Mouse (Mus musculus) hindbrain, embryonic 16.5 days (tissue): ENCODE results near the gene Dstn. TPM values are rescaled to one million over a fixed set of nuclear protein-coding genes. Genes with fewer than 3 reads are reported as not detected.

Experiments used
- ATAC-seq: fragments of 200-750 bp; cut with Nextera tagmentation; 2 replicates; pipeline ENCODE4 v1.8.0; 2017; ENCODE audit warnings: moderate TSS enrichment, moderate library complexity
- H3K27ac ChIP-seq: fragments of 300-500 bp; sonication (generic); 2 replicates; pipeline ENCODE4 v1.5.1; 2014; ENCODE audit warnings: low read depth, mild to moderate bottlenecking, control low read depth, low read length, moderate library complexity
- H3K27me3 ChIP-seq: fragments of 300-500 bp; sonication (generic); replicated peaks from 2 replicates; pipeline ENCODE4 v1.6.1; 2014; ENCODE audit warnings: low read length; ENCODE audit not compliant: control insufficient read depth, insufficient read depth
- H3K36me3 ChIP-seq: fragments of 300-500 bp; sonication (generic); 2 replicates; pipeline ENCODE4 v1.6.1; 2014; ENCODE audit warnings: mild to moderate bottlenecking, low read length, moderate library complexity, mixed read lengths; ENCODE audit not compliant: control insufficient read depth, insufficient read depth
- H3K4me1 ChIP-seq: fragments of 300-500 bp; sonication (generic); 2 replicates; pipeline ENCODE4 v1.6.1; 2014; ENCODE audit warnings: low read depth, low read length; ENCODE audit not compliant: control insufficient read depth, insufficient read depth
- H3K4me2 ChIP-seq: fragments of 300-500 bp; sonication (generic); 2 replicates; pipeline ENCODE4 v1.6.1; 2014; ENCODE audit warnings: mild to moderate bottlenecking, low read length, control low read depth, moderate library complexity
- H3K4me3 ChIP-seq: fragments of 300-500 bp; sonication (generic); 2 replicates; pipeline ENCODE4 v1.5.1; 2014; ENCODE audit warnings: mild to moderate bottlenecking, low read length, control low read depth, moderate library complexity
- H3K9ac ChIP-seq: fragments of 300-500 bp; sonication (generic); 2 replicates; pipeline ENCODE4 v1.6.1; 2014; ENCODE audit warnings: low read depth, mild to moderate bottlenecking, control low read depth, low read length, moderate library complexity
- H3K9me3 ChIP-seq: fragments of 300-500 bp; sonication (generic); 2 replicates; pipeline ENCODE4 v1.6.1; 2014; ENCODE audit warnings: mild to moderate bottlenecking, low read length, moderate library complexity; ENCODE audit not compliant: control insufficient read depth
- WGBS: fragments of 180-500 bp; shearing (Covaris S2); extraction: QIAGEN DNeasy Blood & Tissue Kit; methylation state at CpG from one replicate; pipeline ENCODE4 v1.1.7; 2014; 5-methylcytosine and 5-hydroxymethylcytosine counted together
- polyA plus RNA-seq: library from polyadenylated mRNA; unstranded; fragments of >200 nt; fragmentation: Nextera tagmentation; extraction: Ambion mirVana; gene quantifications from 2 replicates; pipeline ENCODE4 v1.2.1, GENCODE M21; 2015

Gene Dstn
- polyA plus RNA-seq, 1 experiment from 2014 or later, result 431 TPM

GRCm38 (mm10) chr2:143948416-143948815 lies 33.3 kb downstream of the Dstn start:
- Histone ChIP-seq H3K9ac (no peak overlapping the region), H3K4me1 (no peaks in the 10 kb centered on the region), H3K27ac (no peak overlapping the region), H3K4me3 (no peak overlapping the region), H3K9me3 (no peaks in the 10 kb centered on the region), H3K27me3 (no peaks in the 10 kb centered on the region), H3K36me3 (peaks cover 48% of the 10 kb centered on the region), H3K4me2 (no peak overlapping the region)
- WGBS, result 89% methylated on average over 4 of the region's 4 CpGs
- ATAC-seq, result no peak

DNA sequence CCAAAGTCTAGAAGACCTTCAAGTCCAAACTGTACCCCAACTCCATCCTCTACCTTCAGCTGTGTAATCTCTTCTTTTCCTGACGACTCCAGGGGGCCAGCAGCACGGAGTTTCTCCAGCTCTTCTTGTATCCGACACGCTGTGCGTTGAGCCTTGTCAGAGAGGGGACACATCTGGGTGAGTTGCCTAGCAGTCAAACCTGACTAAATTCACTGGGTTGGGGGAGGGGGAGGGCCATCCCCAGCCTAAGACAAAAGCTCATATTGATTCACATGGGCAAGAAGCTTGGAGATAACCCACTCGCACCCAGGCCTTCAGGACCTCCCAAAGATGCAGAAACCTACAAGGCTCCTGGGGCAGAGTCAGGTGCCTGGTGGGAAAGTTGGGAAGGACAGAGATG lies 34.1 kb downstream of the Dstn start:
- H3K4me3 ChIP-seq, result no peak overlapping the region
- H3K4me1 ChIP-seq, result no peaks in the 10 kb centered on the region
- no peak for ATAC-seq
- H3K9ac ChIP-seq, result no peak overlapping the region
- H3K27ac ChIP-seq, result no peak overlapping the region
- H3K27me3 ChIP-seq, result no peaks in the 10 kb centered on the region
- H3K9me3 ChIP-seq, result no peaks in the 10 kb centered on the region
- peaks cover 48% of the 10 kb centered on the region for H3K36me3 ChIP-seq
- 96% methylated on average over 6 of the region's 6 CpGs for WGBS
- no peak overlapping the region for H3K4me2 ChIP-seq

DNA sequence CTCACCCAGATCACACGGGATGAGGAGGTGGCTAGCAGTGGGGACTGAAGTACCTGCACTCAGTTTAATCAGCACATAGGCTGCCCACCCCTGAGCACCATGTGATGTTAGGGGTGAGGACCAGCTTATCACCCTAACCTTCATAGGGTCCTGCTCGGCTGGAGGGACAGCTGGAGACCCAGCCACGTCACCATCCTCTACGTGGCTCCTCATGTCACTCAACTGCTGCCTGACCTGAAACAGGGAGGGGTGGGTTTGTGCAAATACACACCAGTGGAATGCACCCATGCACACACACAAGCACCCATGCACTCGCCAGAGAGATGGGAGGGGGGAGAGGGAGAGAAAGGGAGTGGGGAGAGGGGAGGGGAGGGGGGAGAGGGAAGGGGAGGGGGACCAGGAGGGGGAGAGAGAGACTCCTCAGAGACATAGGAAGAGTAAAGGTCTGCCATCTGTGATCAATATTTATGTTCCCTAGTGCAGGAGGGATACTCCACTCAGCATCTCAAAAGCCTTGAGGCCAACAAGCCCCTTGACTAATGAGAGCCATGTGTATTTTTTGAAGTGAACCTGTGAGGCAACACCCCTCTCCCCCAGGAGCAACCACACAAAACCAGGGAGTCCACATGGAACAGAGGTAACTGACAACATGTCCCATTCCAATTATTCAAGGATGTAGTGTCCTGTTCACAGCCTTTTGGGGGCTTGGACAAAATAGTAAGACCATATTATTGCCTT lies 35.3 kb downstream of the Dstn start:
- Histone ChIP-seq H3K4me3 (no peak overlapping the region), H3K4me2 (no peak overlapping the region), H3K27ac (no peak overlapping the region), H3K36me3 (peaks cover 42% of the 10 kb centered on the region), H3K27me3 (no peaks in the 10 kb centered on the region), H3K9ac (no peak overlapping the region), H3K9me3 (no peaks in the 10 kb centered on the region), H3K4me1 (no peaks in the 10 kb centered on the region)
- 82% methylated on average over 5 of the region's 5 CpGs for WGBS
- ATAC-seq, result no peak

DNA sequence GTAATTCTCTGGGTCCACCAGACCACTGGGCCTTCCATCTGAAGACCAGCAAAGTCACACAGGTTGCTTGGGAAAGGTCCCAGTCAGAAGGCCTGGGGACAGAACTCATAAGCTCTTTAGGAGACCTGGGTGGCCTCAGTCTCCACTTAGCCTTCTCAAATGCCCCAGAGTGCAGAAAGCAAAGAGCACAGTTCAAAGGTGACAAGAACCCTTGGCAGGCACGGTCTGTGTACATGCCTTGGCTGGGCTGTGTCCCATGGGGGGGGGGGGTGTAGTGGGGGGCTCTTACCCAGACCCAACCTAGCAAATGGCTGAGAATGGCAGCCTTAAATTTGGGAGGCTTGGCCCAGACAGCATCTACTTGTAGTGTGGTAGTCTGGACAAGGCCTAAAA lies 35.9 kb downstream of the Dstn start:
- Histone ChIP-seq H3K36me3 (peaks cover 42% of the 10 kb centered on the region), H3K4me2 (no peak overlapping the region), H3K27ac (no peak overlapping the region), H3K9ac (no peak overlapping the region), H3K27me3 (no peaks in the 10 kb centered on the region), H3K4me1 (no peaks in the 10 kb centered on the region), H3K4me3 (no peak overlapping the region), H3K9me3 (no peaks in the 10 kb centered on the region)
- no peak for ATAC-seq
- WGBS, result 80% methylated on average over 1 of the region's 1 CpGs

- Histone ChIP-seq H3K27me3 (no peaks in the 10 kb centered on the region), H3K27ac (no peak overlapping the region), H3K9ac (no peak overlapping the region), H3K36me3 (peaks cover 43% of the 10 kb centered on the region), H3K4me1 (no peaks in the 10 kb centered on the region), H3K4me2 (no peak overlapping the region), H3K9me3 (no peaks in the 10 kb centered on the region), H3K4me3 (no peak overlapping the region)
- 85% methylated on average over 5 of the region's 5 CpGs for WGBS
- no peak for ATAC-seq
Observed at GRCm38 (mm10) chr2:143951546-143952315, 36.6 kb downstream of the Dstn start.

GRCm38 (mm10) chr2:143953944-143954343 lies 38.8 kb downstream of the Dstn start:
- Histone ChIP-seq H3K9me3 (no peaks in the 10 kb centered on the region), H3K4me2 (no peak overlapping the region), H3K27ac (no peak overlapping the region), H3K36me3 (peaks cover 33% of the 10 kb centered on the region), H3K27me3 (no peaks in the 10 kb centered on the region), H3K4me3 (no peak overlapping the region), H3K9ac (no peak overlapping the region), H3K4me1 (no peaks in the 10 kb centered on the region)
- 88% methylated on average over 4 of the region's 4 CpGs for WGBS
- ATAC-seq, result no peak

- ATAC-seq, result no peak
- H3K4me3 ChIP-seq, result no peak overlapping the region
- no peak overlapping the region for H3K27ac ChIP-seq
- 90% methylated on average over 4 of the region's 4 CpGs for WGBS
- H3K4me2 ChIP-seq, result no peak overlapping the region
- no peaks in the 10 kb centered on the region for H3K27me3 ChIP-seq
- H3K9ac ChIP-seq, result no peak overlapping the region
- no peaks in the 10 kb centered on the region for H3K9me3 ChIP-seq
- H3K36me3 ChIP-seq, result peaks cover 27% of the 10 kb centered on the region; the same call in 1 of the 2 replicates
- H3K4me1 ChIP-seq, result no peaks in the 10 kb centered on the region
Observed at GRCm38 (mm10) chr2:143955004-143955403, 39.9 kb downstream of the Dstn start.

- H3K27ac ChIP-seq, result no peak overlapping the region
- H3K4me1 ChIP-seq, result no peaks in the 10 kb centered on the region
- H3K9ac ChIP-seq, result no peak overlapping the region
- peaks cover 27% of the 10 kb centered on the region; the same call in 1 of the 2 replicates for H3K36me3 ChIP-seq
- no peak for ATAC-seq
- WGBS, result 95% methylated on average over 4 of the region's 4 CpGs
- no peak overlapping the region for H3K4me2 ChIP-seq
- no peaks in the 10 kb centered on the region for H3K27me3 ChIP-seq
- H3K9me3 ChIP-seq, result no peaks in the 10 kb centered on the region
- no peak overlapping the region for H3K4me3 ChIP-seq
Observed at GRCm38 (mm10) chr2:143955746-143956145, 40.6 kb downstream of the Dstn start.

DNA sequence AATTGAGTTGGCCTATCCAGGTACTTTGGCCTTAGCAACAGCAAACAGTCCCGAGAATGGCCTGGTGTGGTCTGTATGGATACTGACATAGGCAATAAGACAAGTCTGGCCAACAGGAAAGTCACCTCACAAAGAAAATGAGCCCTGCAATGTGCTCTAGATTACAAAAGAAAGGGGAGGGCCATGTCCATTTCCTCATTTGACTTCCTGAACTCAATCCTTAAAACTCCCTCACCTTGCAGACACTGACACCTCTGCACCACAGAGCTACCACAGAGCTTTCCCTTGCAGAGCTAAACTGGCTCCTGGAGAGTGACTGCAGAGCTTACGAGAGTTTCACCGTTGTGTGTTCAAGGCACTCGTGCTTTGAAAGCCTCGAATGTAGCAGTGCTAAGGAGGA lies 47.1 kb downstream of the Dstn start:
- H3K4me3 ChIP-seq, result no peak overlapping the region
- H3K36me3 ChIP-seq, result peaks cover 33% of the 10 kb centered on the region
- H3K4me1 ChIP-seq, result no peaks in the 10 kb centered on the region
- WGBS, result 99% methylated on average over 5 of the region's 5 CpGs
- H3K27me3 ChIP-seq, result no peaks in the 10 kb centered on the region
- no peak for ATAC-seq
- no peaks in the 10 kb centered on the region for H3K9me3 ChIP-seq
- H3K4me2 ChIP-seq, result no peak overlapping the region
- H3K27ac ChIP-seq, result no peak overlapping the region
- H3K9ac ChIP-seq, result no peak overlapping the region
